Mouse (Mus musculus): ENCODE data around the gene R3hdm4. TPM values are rescaled to one million over a fixed set of nuclear protein-coding genes. Genes with fewer than 3 reads are reported as not detected.
A peak's percentile ranks its signal among the peaks of the same experiment; 100 is the strongest.

The R3hdm4 gene
- polyA plus RNA-seq, 1 experiment from 2014 or later, result 92.8 TPM

DNA sequence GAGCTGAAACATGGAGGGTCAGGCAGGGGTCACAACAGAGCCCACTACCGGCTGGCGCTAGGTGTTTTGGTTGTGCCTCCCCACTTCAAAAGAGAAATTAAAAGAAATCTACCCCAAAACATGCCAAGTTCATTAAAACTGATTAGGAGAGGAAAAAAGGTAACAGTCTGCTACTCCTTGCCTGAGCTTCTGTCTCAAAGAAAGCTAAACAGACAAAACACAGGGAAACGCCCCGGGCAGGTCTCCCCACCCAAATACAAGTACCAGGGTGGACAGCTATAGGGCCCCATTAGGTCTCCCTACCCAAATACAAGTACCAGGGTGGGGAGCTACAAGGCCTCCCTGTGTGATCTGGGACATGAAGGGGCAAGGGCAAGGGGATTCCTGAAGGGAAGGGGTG lies 10.5 kb downstream of the R3hdm4 start, which contains the start of gene Gm26602:
Gm26602 (plus strand) TSS at position 301 of the 400 bp plus-strand sequence.
- ATAC-seq (ENCODE audit: insufficient number of reproducible peaks, low FRiP score), result no peak
- WGBS, result 89% methylated on average over 4 of the region's 4 CpGs
- Histone ChIP-seq H3K4me3 (no peak within 1 kb of the TSS), H3K27ac (ENCODE audit: poor library complexity, severe bottlenecking) (no peak within 1 kb of the TSS), H3K4me2 (no peak within 1 kb of the TSS), H3K4me1 (replicated peaks) (peaks cover 28% of the 10 kb centered on the region), H3K9ac (0 out of 2 replicates have a peak within 1 kb of the TSS, but pooled peaks have one; percentile 20), H3K27me3 (replicated peaks) (no peaks in the 10 kb centered on the region), H3K36me3 (peaks cover 47% of the 10 kb centered on the region), H3K9me3 (replicated peaks) (no peaks in the 10 kb centered on the region)

DNA sequence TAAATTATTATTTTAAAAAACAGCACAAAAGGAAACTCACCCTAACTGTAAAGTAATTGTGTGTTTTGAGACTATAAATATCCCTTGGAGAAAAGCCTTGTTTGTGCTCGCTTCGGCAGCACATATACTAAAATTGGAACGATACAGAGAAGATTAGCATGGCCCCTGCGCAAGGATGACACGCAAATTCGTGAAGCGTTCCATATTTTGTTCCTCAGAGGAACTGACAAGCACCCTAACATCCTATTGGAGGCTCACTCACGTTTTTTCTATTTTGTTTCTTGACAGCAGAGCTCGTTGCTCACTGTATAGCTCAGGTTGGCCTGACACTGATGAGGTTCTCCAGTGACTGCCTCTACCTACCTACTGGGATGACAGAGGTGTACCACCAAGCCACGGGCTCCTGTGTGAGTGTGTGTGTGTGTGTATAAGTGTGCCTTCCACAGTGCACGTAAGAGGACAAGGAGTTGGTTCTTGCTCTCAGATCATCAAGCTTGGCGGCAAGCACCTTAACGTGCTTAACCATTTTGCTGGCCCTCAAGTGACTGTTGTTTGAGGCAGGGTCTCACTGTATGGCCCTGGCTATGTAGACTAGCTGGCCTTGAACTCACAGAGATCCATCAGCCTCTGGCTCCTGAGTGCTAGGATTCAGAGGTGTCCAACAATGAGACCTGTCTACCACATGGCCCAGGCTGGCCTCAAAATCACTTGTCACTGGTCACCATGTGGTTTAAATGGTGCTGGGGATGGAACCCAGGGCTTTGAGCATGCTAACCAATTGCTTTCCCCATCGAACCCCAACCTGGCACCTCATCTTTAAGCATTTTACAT lies 11.7 kb downstream of the R3hdm4 start:
- Histone ChIP-seq H3K4me3 (no peak overlapping the region; the same call in 1 of the 2 replicates), H3K4me2 (peak overlapping the region; percentile 48), H3K9me3 (replicated peaks) (no peaks in the 10 kb centered on the region), H3K9ac (peak overlapping the region; percentile 20; the same call in 1 of the 2 replicates), H3K27me3 (replicated peaks) (no peaks in the 10 kb centered on the region), H3K4me1 (replicated peaks) (peaks cover 16% of the 10 kb centered on the region), H3K27ac (ENCODE audit: poor library complexity, severe bottlenecking) (peak overlapping the region; percentile 45; the same call in 1 of the 2 replicates), H3K36me3 (peaks cover 59% of the 10 kb centered on the region)
- peak; percentile 49; the same call in 1 of the 2 replicates for ATAC-seq (ENCODE audit: insufficient number of reproducible peaks, low FRiP score)
- 26% methylated on average over 14 of the region's 14 CpGs for WGBS

DNA sequence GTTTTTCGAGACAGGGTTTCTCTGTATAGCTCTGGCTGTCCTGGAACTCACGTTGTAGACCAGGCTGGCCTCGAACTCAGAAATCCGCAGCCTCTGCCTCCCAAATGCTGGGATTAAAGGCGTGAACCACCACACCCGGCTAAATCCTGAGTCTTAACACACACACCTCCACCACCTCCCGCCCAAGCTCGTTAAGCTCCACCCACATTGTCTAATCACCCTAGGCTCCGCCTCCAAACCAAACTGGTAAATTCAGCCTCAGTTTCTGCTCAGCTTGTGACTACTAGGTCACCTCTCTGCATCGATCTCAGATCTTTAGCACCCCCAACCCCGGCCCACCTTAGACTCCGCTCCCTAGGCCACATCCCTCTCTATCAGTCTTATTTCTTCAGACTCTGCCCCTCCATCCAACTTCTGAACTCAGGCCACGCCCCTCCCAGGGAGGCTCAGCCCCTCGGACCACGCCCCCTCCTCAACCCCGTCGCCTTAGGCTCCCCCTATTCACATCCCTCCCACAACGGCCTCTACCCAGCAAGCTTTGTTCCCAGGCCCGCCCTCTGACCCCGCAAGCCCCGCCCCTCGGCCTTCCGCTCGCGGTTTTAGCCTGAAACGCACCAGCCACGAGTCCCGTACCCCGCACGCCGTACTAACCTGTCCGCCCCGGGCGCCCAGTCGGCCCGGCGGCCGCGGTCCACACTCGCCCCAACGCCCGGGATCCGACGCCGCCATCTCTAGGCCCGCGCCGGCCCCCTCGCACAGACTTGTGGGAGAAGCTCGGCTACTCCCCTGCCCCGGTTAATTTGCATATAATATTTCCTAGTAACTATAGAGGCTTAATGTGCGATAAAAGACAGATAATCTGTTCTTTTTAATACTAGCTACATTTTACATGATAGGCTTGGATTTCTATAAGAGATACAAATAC lies 12.6 kb downstream of the R3hdm4 start, which contains the start of gene Med16:
Med16 (minus strand) TSS at position 757 of the 925 bp plus-strand sequence.
- Histone ChIP-seq H3K4me1 (replicated peaks) (peaks cover 10% of the 10 kb centered on the region), H3K9me3 (replicated peaks) (no peaks in the 10 kb centered on the region), H3K4me2 (peak within 1 kb of the TSS; percentile 54), H3K4me3 (peak within 1 kb of the TSS; percentile 86), H3K27me3 (replicated peaks) (no peaks in the 10 kb centered on the region), H3K36me3 (peaks cover 66% of the 10 kb centered on the region), H3K27ac (ENCODE audit: poor library complexity, severe bottlenecking) (peak within 1 kb of the TSS; percentile 97), H3K9ac (peak within 1 kb of the TSS; percentile 94)
- WGBS, result 2% methylated on average over 52 of the region's 52 CpGs
- peak; percentile 97 for ATAC-seq (ENCODE audit: insufficient number of reproducible peaks, low FRiP score)

DNA sequence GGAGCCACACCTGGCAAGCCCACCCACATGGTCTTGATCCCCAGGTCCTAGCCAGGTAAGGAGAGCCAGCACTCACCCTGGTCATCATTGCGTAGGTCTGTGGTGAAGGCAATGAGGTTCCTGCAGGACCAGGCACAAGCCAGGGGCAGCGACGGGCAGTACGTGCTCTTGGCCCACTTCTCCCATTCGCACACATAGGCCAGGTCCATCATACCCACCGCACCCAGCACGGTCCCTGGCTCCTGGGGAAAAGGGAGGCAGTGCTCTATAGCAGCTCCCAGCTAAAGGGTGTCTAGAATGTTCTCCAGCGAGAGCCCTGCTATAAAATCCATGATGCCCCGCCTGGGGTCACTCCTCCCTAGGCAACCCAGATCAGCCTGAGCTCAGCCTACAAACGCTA lies 13.6 kb downstream of the R3hdm4 start:
- Histone ChIP-seq H3K4me3 (no peak overlapping the region), H3K4me1 (replicated peaks) (peaks cover 10% of the 10 kb centered on the region), H3K36me3 (peaks cover 68% of the 10 kb centered on the region), H3K27ac (ENCODE audit: poor library complexity, severe bottlenecking) (no peak overlapping the region), H3K9ac (no peak overlapping the region), H3K4me2 (peak overlapping the region; percentile 54; the same call in 1 of the 2 replicates), H3K27me3 (replicated peaks) (no peaks in the 10 kb centered on the region), H3K9me3 (replicated peaks) (no peaks in the 10 kb centered on the region)
- 94% methylated on average over 10 of the region's 10 CpGs for whole genome bisulfite sequencing
- no peak for ATAC-seq (ENCODE audit: insufficient number of reproducible peaks, low FRiP score)

DNA sequence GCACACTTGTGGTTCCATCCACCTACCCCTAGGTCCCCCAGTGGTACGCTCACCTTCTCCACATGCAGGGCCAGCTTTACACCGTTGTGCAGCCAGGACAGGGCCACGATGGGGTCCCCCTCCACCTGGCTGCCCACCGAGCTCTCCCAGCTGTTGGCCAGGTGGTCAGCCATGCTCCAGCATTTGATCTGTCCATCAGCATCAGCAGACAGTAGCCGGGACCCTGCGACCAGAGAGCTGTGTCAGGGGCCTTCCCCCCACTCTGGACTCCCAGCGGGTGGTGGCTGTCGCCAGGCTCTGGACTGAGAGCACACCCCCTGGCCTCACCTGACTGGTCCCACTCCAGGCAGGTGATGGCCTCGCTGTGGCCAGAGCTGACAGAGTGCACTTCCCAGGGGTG lies 14.3 kb downstream of the R3hdm4 start:
- WGBS, result 92% methylated on average over 9 of the region's 9 CpGs
- H3K4me3 ChIP-seq, result no peak overlapping the region
- no peak overlapping the region for H3K27ac ChIP-seq (ENCODE audit: poor library complexity, severe bottlenecking)
- H3K9me3 ChIP-seq (replicated peaks), result no peaks in the 10 kb centered on the region
- ATAC-seq (ENCODE audit: insufficient number of reproducible peaks, low FRiP score), result no peak
- peaks cover 10% of the 10 kb centered on the region for H3K4me1 ChIP-seq (replicated peaks)
- no peak overlapping the region for H3K9ac ChIP-seq
- H3K27me3 ChIP-seq (replicated peaks), result no peaks in the 10 kb centered on the region
- peaks cover 66% of the 10 kb centered on the region for H3K36me3 ChIP-seq
- no peak overlapping the region for H3K4me2 ChIP-seq

DNA sequence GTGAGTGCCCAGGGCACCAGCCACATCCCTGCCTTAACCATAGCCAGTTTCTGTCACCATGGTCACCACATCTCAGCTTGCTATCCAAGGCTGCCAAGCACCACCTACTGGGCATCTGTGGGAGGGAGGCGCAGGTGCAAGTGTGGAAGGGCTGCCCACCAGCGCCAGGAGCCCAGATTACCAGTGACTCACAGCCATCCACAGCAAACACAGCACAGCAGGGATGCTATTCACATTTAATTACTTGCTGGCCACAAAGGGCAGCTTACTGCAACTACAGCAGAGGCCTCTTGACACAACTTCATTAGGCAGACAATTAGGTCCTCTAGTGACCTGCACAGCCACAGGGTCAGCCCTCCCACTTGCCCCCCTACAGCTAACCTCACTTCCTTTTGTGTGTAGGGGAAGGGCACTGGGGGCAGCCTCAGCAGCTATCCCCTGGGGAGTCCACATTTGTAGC lies 20.0 kb downstream of the R3hdm4 start:
- Histone ChIP-seq H3K27me3 (replicated peaks) (no peaks in the 10 kb centered on the region), H3K36me3 (peaks cover 81% of the 10 kb centered on the region), H3K9me3 (replicated peaks) (no peaks in the 10 kb centered on the region), H3K4me3 (no peak overlapping the region), H3K4me1 (replicated peaks) (no peaks in the 10 kb centered on the region; the same call in 1 of the 2 replicates), H3K4me2 (no peak overlapping the region), H3K9ac (no peak overlapping the region), H3K27ac (ENCODE audit: poor library complexity, severe bottlenecking) (no peak overlapping the region)
- 65% methylated on average over 2 of the region's 2 CpGs for WGBS
- no peak for ATAC-seq (ENCODE audit: insufficient number of reproducible peaks, low FRiP score)

DNA sequence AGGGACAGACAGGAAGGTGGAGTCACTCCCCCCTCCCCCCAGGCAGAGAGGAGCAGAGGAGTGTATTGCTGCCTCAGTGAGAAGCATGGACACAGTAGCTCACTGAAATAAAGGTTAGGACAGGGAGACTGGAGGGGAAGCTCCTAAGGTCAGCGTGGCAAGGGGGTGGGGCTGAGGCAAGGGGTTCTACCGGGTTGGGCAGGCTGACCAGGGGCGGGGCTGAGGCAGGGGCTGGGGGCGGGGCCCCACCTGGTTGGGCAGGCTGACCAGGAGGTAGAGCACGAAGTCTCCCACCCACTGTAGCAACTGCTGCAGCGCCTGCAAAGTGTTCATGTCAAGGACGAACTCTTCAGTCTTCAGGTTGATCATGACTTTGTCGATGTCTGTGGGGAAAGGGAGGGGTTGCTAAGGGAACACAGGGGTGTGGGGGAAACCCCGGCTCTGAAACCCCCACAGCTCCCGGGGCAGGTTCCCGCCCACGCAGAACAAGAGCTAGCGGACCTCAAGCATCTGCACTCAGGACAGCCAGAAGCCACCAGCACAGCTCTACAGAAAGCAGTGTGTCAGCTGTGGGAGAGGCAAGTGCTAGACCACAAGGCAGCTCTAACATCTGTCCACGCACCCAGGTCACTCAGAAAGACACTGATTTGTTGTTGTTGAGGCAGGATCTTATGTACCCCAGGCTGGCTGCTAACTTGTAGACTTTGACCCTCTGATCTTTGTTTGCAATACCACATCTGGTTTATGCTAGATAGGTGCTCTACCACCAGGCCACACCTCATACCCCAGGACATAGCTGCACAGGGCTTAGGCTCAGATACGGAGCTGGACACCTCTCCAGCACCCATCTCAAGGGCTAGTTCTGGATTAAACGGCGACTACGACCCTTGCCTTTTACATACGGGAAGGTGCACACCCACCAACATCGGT lies 23.4 kb downstream of the R3hdm4 start:
- H3K36me3 ChIP-seq, result peaks cover 67% of the 10 kb centered on the region
- 50% methylated on average over 20 of the region's 20 CpGs for WGBS
- no peak overlapping the region for H3K4me3 ChIP-seq

DNA sequence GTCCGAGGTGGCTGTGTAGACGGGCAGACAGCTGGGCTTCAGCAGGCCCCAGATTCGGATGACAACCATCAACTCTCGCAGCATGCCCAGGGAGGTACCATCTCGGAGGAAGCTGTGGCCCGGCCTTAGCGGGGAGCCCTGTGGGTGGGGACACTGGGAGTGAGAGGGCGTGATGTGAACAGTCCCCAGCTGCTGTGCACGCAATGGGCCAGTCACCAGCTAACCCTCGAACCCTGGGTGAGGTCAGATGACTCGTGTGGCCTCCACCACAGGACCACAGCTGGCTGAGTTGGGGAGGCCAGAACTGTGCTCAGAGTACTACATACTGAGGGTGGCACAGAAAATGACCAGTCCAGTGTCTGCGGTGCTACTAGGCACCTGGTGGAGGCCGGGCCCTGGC lies 24.2 kb downstream of the R3hdm4 start:
- peaks cover 62% of the 10 kb centered on the region for H3K36me3 ChIP-seq
- 81% methylated on average over 13 of the region's 13 CpGs for WGBS
- no peaks in the 10 kb centered on the region for H3K9me3 ChIP-seq (replicated peaks)
- H3K27ac ChIP-seq (ENCODE audit: poor library complexity, severe bottlenecking), result no peak overlapping the region
- no peak for ATAC-seq (ENCODE audit: insufficient number of reproducible peaks, low FRiP score)
- H3K4me1 ChIP-seq (replicated peaks), result no peaks in the 10 kb centered on the region; the same call in 1 of the 2 replicates
- H3K9ac ChIP-seq, result no peak overlapping the region
- H3K4me2 ChIP-seq, result no peak overlapping the region
- peaks cover 2% of the 10 kb centered on the region; the same call in 1 of the 2 replicates for H3K27me3 ChIP-seq (replicated peaks)
- no peak overlapping the region for H3K4me3 ChIP-seq

More for the DNA sequence above, 23.4 kb downstream of the R3hdm4 start:
- H3K27ac ChIP-seq (ENCODE audit: poor library complexity, severe bottlenecking), result no peak overlapping the region
- no peak overlapping the region for H3K9ac ChIP-seq
- no peak overlapping the region for H3K4me2 ChIP-seq
- H3K27me3 ChIP-seq (replicated peaks), result no peaks in the 10 kb centered on the region
- no peaks in the 10 kb centered on the region; the same call in 1 of the 2 replicates for H3K4me1 ChIP-seq (replicated peaks)
- H3K9me3 ChIP-seq (replicated peaks), result no peaks in the 10 kb centered on the region
- ATAC-seq (ENCODE audit: insufficient number of reproducible peaks, low FRiP score), result no peak

DNA sequence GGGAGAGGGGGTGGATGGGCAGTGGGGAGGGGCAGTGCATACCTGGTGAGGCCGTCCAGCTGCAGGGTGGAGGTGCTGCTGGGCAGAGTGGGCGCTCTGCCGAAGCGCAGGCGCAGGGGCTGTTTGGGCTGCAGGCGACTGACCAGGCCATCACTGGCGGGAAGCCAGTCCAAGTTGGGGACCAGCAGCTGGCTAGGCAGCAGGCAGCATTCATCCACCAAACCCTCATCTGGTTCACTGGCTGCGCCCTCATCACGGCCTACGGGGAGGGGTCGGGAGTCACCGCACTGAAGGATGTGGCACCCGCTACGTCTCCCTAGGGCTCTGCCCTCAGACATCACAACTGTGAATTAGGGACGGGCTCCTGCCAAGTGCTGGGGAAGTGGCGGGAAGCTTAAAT lies 24.7 kb downstream of the R3hdm4 start:
- no peak for ATAC-seq (ENCODE audit: insufficient number of reproducible peaks, low FRiP score)
- Histone ChIP-seq H3K4me2 (no peak overlapping the region), H3K9me3 (replicated peaks) (no peaks in the 10 kb centered on the region), H3K9ac (no peak overlapping the region), H3K27me3 (replicated peaks) (peaks cover 7% of the 10 kb centered on the region; the same call in 1 of the 2 replicates), H3K4me1 (replicated peaks) (no peaks in the 10 kb centered on the region; the same call in 1 of the 2 replicates), H3K27ac (ENCODE audit: poor library complexity, severe bottlenecking) (no peak overlapping the region), H3K4me3 (no peak overlapping the region), H3K36me3 (peaks cover 58% of the 10 kb centered on the region)
- WGBS, result 91% methylated on average over 15 of the region's 16 CpGs

Measured in heart, embryonic 12.5 days (tissue).